Mouse (Mus musculus) gastrocnemius, adult 8-10 months (tissue): ENCODE measurements around the gene Plscr4. TPM values are rescaled to one million over a fixed set of nuclear protein-coding genes. Genes with fewer than 3 reads are reported as not detected.

ENCODE experiments used
- DNase-seq, 2 experiments: peaks; one replicate each; pipeline ENCODE4 v3.0.0; 2022; ENCODE audit warnings: low spot score in 2 of 2
- total RNA-seq, 4 experiments: library from RNA; stranded (reverse); gene quantifications; 2 replicates each; pipeline ENCODE4 v1.2.4; 2022

Plscr4 gene
- total RNA-seq, 4 experiments from 2014 or later, result 1.9 to 3.2 (median 2.7) TPM

- no peak for DNase-seq
These were observed 47.7 kb downstream of the Plscr4 start for GRCm38 (mm10) chr9:92504889-92505288.

DNA sequence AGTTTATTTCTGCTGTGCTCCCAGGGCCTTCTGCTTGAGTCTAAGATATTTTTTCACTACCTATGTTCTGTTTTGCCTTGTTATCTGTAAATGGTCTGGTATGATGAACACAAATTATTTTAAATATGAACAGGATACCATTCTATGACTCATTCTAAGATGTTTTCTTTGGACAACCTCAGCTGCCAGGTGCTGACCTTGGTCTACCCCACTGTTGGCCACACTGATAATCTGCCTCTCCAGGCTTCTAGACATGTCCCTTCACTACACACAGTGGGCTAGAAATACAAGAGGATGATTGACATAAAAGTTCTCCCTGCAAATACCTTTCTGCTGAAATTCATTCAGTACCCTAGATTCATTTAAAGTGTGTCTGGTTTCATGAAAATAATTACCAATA, 54.5 kb downstream of the Plscr4 start:
- DNase-seq, result no peak

DNA sequence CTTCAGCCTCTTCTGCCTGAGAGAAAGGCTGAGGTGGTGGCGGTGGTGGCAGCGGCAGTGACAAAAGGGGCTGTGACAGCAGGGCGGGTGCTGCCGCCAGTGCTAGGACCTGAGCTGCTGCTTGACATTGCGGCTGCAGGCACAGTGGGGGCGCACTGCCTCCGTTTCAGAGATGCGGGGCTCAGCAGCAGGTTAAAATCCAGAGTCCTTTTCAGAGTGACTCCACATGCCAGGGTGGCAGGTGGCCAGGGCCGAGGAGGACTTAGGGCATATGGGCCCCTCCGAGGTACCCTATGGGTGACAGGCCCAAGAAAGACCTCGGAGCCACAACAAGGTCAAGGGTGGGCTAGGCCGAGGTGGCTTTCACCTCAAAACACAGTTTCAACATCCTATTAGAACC, 59.9 kb downstream of the Plscr4 start:
- DNase-seq, result no peak

GRCm38 (mm10) chr9:92520751-92521150, 63.6 kb downstream of the Plscr4 start:
- no peak for DNase-seq

DNA sequence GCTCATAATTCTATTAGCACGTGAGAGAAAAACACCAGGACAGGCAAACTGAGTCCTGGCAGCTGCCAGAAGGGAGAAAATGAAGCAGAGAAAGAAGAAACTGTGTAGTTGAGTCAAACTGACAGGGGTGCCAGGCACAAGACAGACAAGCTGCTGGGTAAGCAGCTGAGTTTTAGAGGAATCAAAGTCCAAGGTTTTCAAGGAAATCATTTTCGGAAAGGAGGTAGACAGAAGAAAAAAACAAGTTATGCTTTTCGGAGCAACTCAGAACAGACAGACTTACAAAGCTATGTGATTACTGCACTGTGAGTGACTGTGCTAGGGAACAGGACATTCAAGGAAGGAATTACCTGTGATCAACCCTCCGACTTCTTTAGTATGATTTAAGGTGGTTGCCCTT, 67.3 kb downstream of the Plscr4 start:
- DNase-seq, result no peak

DNA sequence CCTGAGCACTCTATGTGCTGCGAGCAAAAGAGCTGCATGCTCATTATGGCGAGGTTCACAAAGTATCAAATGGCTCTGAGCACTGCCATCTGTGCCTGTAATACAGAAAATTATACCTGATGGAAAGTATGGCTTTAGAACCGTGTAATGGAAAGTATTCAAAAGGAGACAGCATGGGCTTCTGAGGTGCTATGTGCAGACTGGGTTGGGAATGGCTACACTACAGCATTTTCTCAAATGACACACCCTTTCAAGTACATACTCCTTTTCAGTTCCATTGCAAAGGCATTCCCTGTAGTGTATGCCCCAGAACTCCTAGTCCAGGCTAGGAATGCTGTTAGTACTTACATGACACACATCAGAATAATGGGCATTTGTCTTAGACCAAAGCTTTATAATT, 72.9 kb downstream of the Plscr4 start:
- DNase-seq, result no peak

GRCm38 (mm10) chr9:92537735-92538134, 80.6 kb downstream of the Plscr4 start:
- no peak for DNase-seq

- no peak for DNase-seq
These were observed 81.0 kb downstream of the Plscr4 start for GRCm38 (mm10) chr9:92538216-92538615.

Other genes starting within 250 kb of the Plscr4 start
- 1 to 10 TPM in 1 of 4 experiments, under 1 TPM in 3; 0.56 to 1.1 (median 0.81) TPM for gene Plscr1, start 207.6 kb upstream of the Plscr4 start, total RNA-seq
- 1 to 10 TPM in 3 of 4 experiments, under 1 TPM in 1; 0.97 to 1.7 (median 1.4) TPM for gene Plscr2, start 181.8 kb upstream of the Plscr4 start, total RNA-seq
- gene 1700057G04Rik, start 148.0 kb upstream of the Plscr4 start, total RNA-seq, result not detected
- gene Plod2, start 84.8 kb downstream of the Plscr4 start, total RNA-seq, result 1 to 10 TPM; 1.2 to 3.1 (median 1.7) TPM